Mouse (Mus musculus) left cerebral cortex, adult 8-10 months (tissue): ENCODE measurements around the gene Cyp51. TPM values are rescaled to one million over a fixed set of nuclear protein-coding genes. Genes with fewer than 3 reads are reported as not detected.

Experiments
- total RNA-seq, 4 experiments: library from RNA; stranded (reverse); gene quantifications; 2 replicates each; pipeline ENCODE4 v1.2.4; 2022

Cyp51 gene
- total RNA-seq, 4 experiments from 2014 or later, result 38.6 to 53.1 (median 46.4) TPM

Other genes starting within 250 kb of the Cyp51 start
- gene Mterf1a, start 210.8 kb downstream of the Cyp51 start, total RNA-seq, result 10 to 100 TPM in 1 of 4 experiments, 1 to 10 TPM in 3; 7.4 to 11.1 (median 8.7) TPM
- 100 to 1,000 TPM in 1 of 4 experiments, 10 to 100 TPM in 3; 84.1 to 103 (median 91.2) TPM for gene Akap9, start 176.7 kb downstream of the Cyp51 start, total RNA-seq
- 1 to 10 TPM; 4.8 to 6.3 (median 5.8) TPM for gene Mterf1b, start 87.6 kb upstream of the Cyp51 start, total RNA-seq